Mouse (Mus musculus): ENCODE results near the gene Fam170b. TPM values are rescaled to one million over a fixed set of nuclear protein-coding genes. Genes with fewer than 3 reads are reported as not detected.
A peak's percentile ranks its signal among the peaks of the same experiment; 100 is the strongest.

The Fam170b gene
- polyA plus RNA-seq, 1 experiment: not detected

- no peaks in the 10 kb centered on the region for H3K4me1 ChIP-seq (ENCODE audit: control insufficient read depth, insufficient read depth, low read length)
- TF ChIP-seq POLR2A (IDR thresholded peaks at IDR 0.05; ENCODE audit: borderline replicate concordance, insufficient read depth, low read length): no peak
- TF ChIP-seq CTCF (IDR thresholded peaks at IDR 0.05; ENCODE audit: borderline replicate concordance, insufficient read depth, low read depth, low read length): no peak
- peak overlapping the region; percentile 28 for H3K4me3 ChIP-seq (replicated peaks; ENCODE audit: insufficient read depth, low read depth, low read length)
- H3K27ac ChIP-seq (ENCODE audit: insufficient read depth, low read length): no peak overlapping the region
- no peak for DNase-seq
- 36% methylated on average over 14 of the region's 14 CpGs for WGBS
- H3K27me3 ChIP-seq (ENCODE audit: control insufficient read depth, insufficient read depth, low read length): no peaks in the 10 kb centered on the region
Measured at GRCm38 (mm10) chr14:32835181-32835580, 1.4 kb downstream of the Fam170b start.

- TF ChIP-seq CTCF (IDR thresholded peaks at IDR 0.05; ENCODE audit: borderline replicate concordance, insufficient read depth, low read depth, low read length): no peak
- no peak for TF ChIP-seq POLR2A (IDR thresholded peaks at IDR 0.05; ENCODE audit: borderline replicate concordance, insufficient read depth, low read length)
- 19% methylated on average over 14 of the region's 14 CpGs for WGBS
- Histone ChIP-seq H3K4me3 (replicated peaks; ENCODE audit: insufficient read depth, low read depth, low read length) (peak overlapping the region; percentile 28), H3K27me3 (ENCODE audit: control insufficient read depth, insufficient read depth, low read length) (no peaks in the 10 kb centered on the region), H3K4me1 (ENCODE audit: control insufficient read depth, insufficient read depth, low read length) (no peaks in the 10 kb centered on the region), H3K27ac (ENCODE audit: insufficient read depth, low read length) (no peak overlapping the region)
- DNase-seq: peak; percentile 14 to 22
Measured at GRCm38 (mm10) chr14:32835596-32835995, 1.8 kb downstream of the Fam170b start.

- no peak for TF ChIP-seq CTCF (IDR thresholded peaks at IDR 0.05; ENCODE audit: borderline replicate concordance, insufficient read depth, low read depth, low read length)
- no peak for TF ChIP-seq POLR2A (IDR thresholded peaks at IDR 0.05; ENCODE audit: borderline replicate concordance, insufficient read depth, low read length)
- DNase-seq: no peak
- no peaks in the 10 kb centered on the region for H3K27me3 ChIP-seq (ENCODE audit: control insufficient read depth, insufficient read depth, low read length)
- no peaks in the 10 kb centered on the region for H3K4me1 ChIP-seq (ENCODE audit: control insufficient read depth, insufficient read depth, low read length)
- no peak overlapping the region for H3K27ac ChIP-seq (ENCODE audit: insufficient read depth, low read length)
- no peak overlapping the region for H3K4me3 ChIP-seq (replicated peaks; ENCODE audit: insufficient read depth, low read depth, low read length)
- 92% methylated on average over 11 of the region's 11 CpGs for WGBS
Measured at GRCm38 (mm10) chr14:32836191-32836590, 2.4 kb downstream of the Fam170b start.

GRCm38 (mm10) chr14:32842052-32842451 is 8.3 kb downstream of the Fam170b start:
- H3K27me3 ChIP-seq (ENCODE audit: control insufficient read depth, insufficient read depth, low read length): no peaks in the 10 kb centered on the region
- no peaks in the 10 kb centered on the region for H3K4me1 ChIP-seq (ENCODE audit: control insufficient read depth, insufficient read depth, low read length)
- H3K27ac ChIP-seq (ENCODE audit: insufficient read depth, low read length): no peak overlapping the region
- no peak for DNase-seq
- TF ChIP-seq CTCF (IDR thresholded peaks at IDR 0.05; ENCODE audit: borderline replicate concordance, insufficient read depth, low read depth, low read length) (no peak), POLR2A (IDR thresholded peaks at IDR 0.05; ENCODE audit: borderline replicate concordance, insufficient read depth, low read length) (no peak)
- H3K4me3 ChIP-seq (replicated peaks; ENCODE audit: insufficient read depth, low read depth, low read length): no peak overlapping the region

GRCm38 (mm10) chr14:32854059-32854458 is 20.3 kb downstream of the Fam170b start:
- 96% methylated on average over 4 of the region's 4 CpGs for WGBS
- Histone ChIP-seq H3K4me1 (ENCODE audit: control insufficient read depth, insufficient read depth, low read length) (no peaks in the 10 kb centered on the region), H3K4me3 (replicated peaks; ENCODE audit: insufficient read depth, low read depth, low read length) (no peak overlapping the region), H3K27me3 (ENCODE audit: control insufficient read depth, insufficient read depth, low read length) (peaks cover 2% of the 10 kb centered on the region; the same call in 1 of the 2 replicates), H3K27ac (ENCODE audit: insufficient read depth, low read length) (no peak overlapping the region)
- TF ChIP-seq POLR2A (IDR thresholded peaks at IDR 0.05; ENCODE audit: borderline replicate concordance, insufficient read depth, low read length): no peak
- TF ChIP-seq CTCF (IDR thresholded peaks at IDR 0.05; ENCODE audit: borderline replicate concordance, insufficient read depth, low read depth, low read length): no peak
- no peak for DNase-seq

- Histone ChIP-seq H3K4me3 (replicated peaks; ENCODE audit: insufficient read depth, low read depth, low read length) (no peak overlapping the region), H3K4me1 (ENCODE audit: control insufficient read depth, insufficient read depth, low read length) (peaks cover under 1% of the 10 kb centered on the region; the same call in 1 of the 2 replicates), H3K27ac (ENCODE audit: insufficient read depth, low read length) (no peak overlapping the region), H3K27me3 (ENCODE audit: control insufficient read depth, insufficient read depth, low read length) (peaks cover 2% of the 10 kb centered on the region; the same call in 1 of the 2 replicates)
- 48% methylated on average over 5 of the region's 5 CpGs for WGBS
- DNase-seq: no peak
- TF ChIP-seq CTCF (IDR thresholded peaks at IDR 0.05; ENCODE audit: borderline replicate concordance, insufficient read depth, low read depth, low read length): no peak
- TF ChIP-seq POLR2A (IDR thresholded peaks at IDR 0.05; ENCODE audit: borderline replicate concordance, insufficient read depth, low read length): no peak
Measured at GRCm38 (mm10) chr14:32856246-32856645, 22.5 kb downstream of the Fam170b start.

GRCm38 (mm10) chr14:32856681-32857328 is 23.0 kb downstream of the Fam170b start, which contains the start of gene Vstm4:
Gene Vstm4 (plus strand): TSS chr14:32856756.
- peaks cover 2% of the 10 kb centered on the region; the same call in 1 of the 2 replicates for H3K27me3 ChIP-seq (ENCODE audit: control insufficient read depth, insufficient read depth, low read length)
- TF ChIP-seq POLR2A (IDR thresholded peaks at IDR 0.05; ENCODE audit: borderline replicate concordance, insufficient read depth, low read length) (no peak), CTCF (IDR thresholded peaks at IDR 0.05; ENCODE audit: borderline replicate concordance, insufficient read depth, low read depth, low read length) (no peak)
- H3K4me1 ChIP-seq (ENCODE audit: control insufficient read depth, insufficient read depth, low read length): peaks cover 3% of the 10 kb centered on the region; the same call in 1 of the 2 replicates
- no peak within 1 kb of the TSS; the same call in 1 of the 2 replicates for H3K27ac ChIP-seq (ENCODE audit: insufficient read depth, low read length)
- peak within 1 kb of the TSS; percentile 41 for H3K4me3 ChIP-seq (replicated peaks; ENCODE audit: insufficient read depth, low read depth, low read length)
- DNase-seq: peak; percentile 53 to 54
- WGBS: 2% methylated on average over 66 of the region's 68 CpGs

- Histone ChIP-seq H3K4me3 (replicated peaks; ENCODE audit: insufficient read depth, low read depth, low read length) (no peak overlapping the region), H3K27ac (ENCODE audit: insufficient read depth, low read length) (no peak overlapping the region), H3K4me1 (ENCODE audit: control insufficient read depth, insufficient read depth, low read length) (peaks cover 3% of the 10 kb centered on the region; the same call in 1 of the 2 replicates), H3K27me3 (ENCODE audit: control insufficient read depth, insufficient read depth, low read length) (peaks cover 2% of the 10 kb centered on the region; the same call in 1 of the 2 replicates)
- TF ChIP-seq POLR2A (IDR thresholded peaks at IDR 0.05; ENCODE audit: borderline replicate concordance, insufficient read depth, low read length) (no peak), CTCF (IDR thresholded peaks at IDR 0.05; ENCODE audit: borderline replicate concordance, insufficient read depth, low read depth, low read length) (no peak)
- DNase-seq: no peak
- WGBS: 97% methylated on average over 10 of the region's 10 CpGs
Measured at GRCm38 (mm10) chr14:32858361-32858760, 24.6 kb downstream of the Fam170b start.
